Mouse (Mus musculus) bone marrow macrophage, adult 2 months (primary cell): ENCODE measurements at regions not wholly inside any gene's neighbourhood (a gene's known extent, or its start where the extent isn't known, plus 50 kb on each side); places are given as distances from the start of the nearest gene placed in this dataset.

Source experiments
- CTCF ChIP-seq: IDR thresholded peaks from 2 replicates; pipeline ENCODE4 v1.5.1; 2012; ENCODE audit warnings: low read depth, mild to moderate bottlenecking, low read length, moderate library complexity
- POLR2A ChIP-seq: IDR thresholded peaks from 2 replicates; pipeline ENCODE4 v1.6.1; 2012; ENCODE audit warnings: mild to moderate bottlenecking, low read depth, low read length, borderline replicate concordance

DNA sequence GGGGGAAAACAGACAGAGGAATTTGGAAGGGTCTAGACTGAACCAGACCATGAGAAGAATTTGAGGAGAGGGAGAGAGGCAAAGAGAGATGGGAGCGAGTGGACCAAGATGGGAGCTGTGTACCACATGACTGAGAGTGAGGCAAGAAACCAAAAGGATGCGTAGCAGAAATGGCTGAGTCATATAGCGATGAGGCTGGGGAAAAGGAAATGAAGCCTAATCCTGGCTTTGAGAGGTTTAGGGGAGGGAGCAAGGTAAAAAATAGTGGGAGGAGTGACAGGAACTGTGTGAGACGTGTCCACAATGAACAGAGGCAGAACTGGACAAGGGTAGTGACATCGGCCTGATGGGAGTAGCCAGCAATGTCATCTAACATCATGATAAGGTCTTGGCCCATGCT is 140.1 kb upstream of the Ednrb start:
- TF ChIP-seq CTCF (no peak), POLR2A (no peak)
